Mouse (Mus musculus) cerebellum, adult 2 months (tissue): ENCODE measurements at regions not wholly inside any gene's neighbourhood (a gene's known extent, or its start where the extent isn't known, plus 50 kb on each side); places are given as distances from the start of the nearest gene placed in this dataset.

ENCODE experiments used
- CTCF ChIP-seq: fragments of 200-500 bp; IDR thresholded peaks from 2 replicates; pipeline ENCODE4 v1.5.1; 2011; ENCODE audit warnings: low read depth, mild to moderate bottlenecking, control low read depth, low read length, moderate library complexity, borderline replicate concordance; ENCODE audit not compliant: insufficient read depth
- POLR2A ChIP-seq: fragments of 200-500 bp; IDR thresholded peaks from 2 replicates; pipeline ENCODE4 v1.6.1; 2011; ENCODE audit warnings: low read length, control low read depth, borderline replicate concordance; ENCODE audit not compliant: insufficient read depth

DNA sequence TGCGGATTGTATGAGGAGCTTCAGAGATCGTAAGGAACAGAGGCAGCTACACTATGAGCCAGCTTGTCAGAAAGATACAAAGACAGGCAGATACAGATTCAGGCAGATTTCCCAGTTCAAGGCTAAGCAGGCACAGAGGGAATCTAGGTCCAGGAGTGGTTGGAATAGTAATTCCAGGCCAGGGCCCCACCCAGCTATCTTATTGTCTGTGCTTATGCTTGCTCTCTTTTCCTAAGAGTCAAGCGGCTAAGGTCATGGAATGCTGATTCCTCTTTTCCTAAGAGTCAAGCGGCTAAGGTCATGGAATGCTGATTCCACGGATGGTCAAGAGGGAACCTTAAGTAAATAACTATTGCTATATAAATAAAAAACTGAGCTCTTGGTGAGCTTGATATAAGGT is 520.7 kb upstream of the Lrrc6 start:
- TF ChIP-seq POLR2A (no peak), CTCF (no peak)
